Comparison of ENCODE assay signal across 23 mouse cellular contexts in the genomic region with DNA sequence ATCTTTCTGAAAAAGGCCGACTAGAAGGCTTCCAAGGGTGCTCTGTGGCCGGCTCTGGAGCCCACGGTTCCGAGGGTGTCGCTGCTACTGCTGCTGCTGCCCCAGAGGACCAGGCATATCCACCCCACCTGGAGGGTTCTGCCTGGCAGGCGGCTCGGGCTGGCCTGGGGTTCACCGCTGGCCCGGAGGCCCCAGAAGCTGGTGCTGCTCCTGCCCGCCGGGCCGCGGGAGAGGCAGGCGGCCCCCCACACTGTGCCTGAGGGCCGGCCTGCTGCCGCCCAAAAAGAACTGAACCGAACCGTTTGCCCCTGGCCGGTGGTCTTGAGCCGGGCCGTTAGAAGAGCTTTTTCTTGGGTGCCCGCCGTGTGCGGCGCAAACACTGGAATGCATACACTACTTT. TPM values are rescaled to one million over a fixed set of nuclear protein-coding genes. Genes with fewer than 3 reads are reported as not detected.
"Had no signal": no experiment of that assay in that cellular context is flagged by ENCODE, and none has a peak within 500 bp of the region (broad histone marks: within the 10 kb centered on the region; RNA-seq: fewer than 3 reads in every experiment).

No protein-coding gene starts in this region.

- H3K27ac ChIP-seq: heart, embryonic 10.5 days; hindbrain, embryonic 10.5 days; hindbrain, embryonic 12.5 days; hindbrain, embryonic 14.5 days; intestine, embryonic 15.5 days; limb, embryonic 12.5 days; liver, embryonic 12.5 days; liver, embryonic 14.5 days had no signal

- H3K9ac ChIP-seq: heart, embryonic 12.5 days; hindbrain, embryonic 12.5 days; hindbrain, embryonic 14.5 days; intestine, embryonic 15.5 days; limb, embryonic 12.5 days; liver, embryonic 12.5 days; liver, embryonic 14.5 days had no signal

- ATAC-seq: hindbrain, embryonic 16.5 days; inflammation-experienced regulatory T-cells, adult 6 months; intestine, embryonic 15.5 days; intestine, postnatal 0 days; liver, embryonic 12.5 days had no signal

- H3K9me3 ChIP-seq: heart, embryonic 10.5 days; heart, embryonic 12.5 days; hindbrain, embryonic 10.5 days; hindbrain, embryonic 12.5 days; intestine, embryonic 15.5 days; limb, embryonic 12.5 days; liver, embryonic 12.5 days had no signal

- DNase-seq: gastrocnemius, postnatal 14 days; gastrocnemius, postnatal 36 days; heart, postnatal 10 days; heart, postnatal 4 days; kidney, adult 18-20 months; kidney, adult 8-10 months; kidney, postnatal 25 days; layer of hippocampus, adult 9-11 months; layer of hippocampus, postnatal 36 days; left cerebral cortex, postnatal 4 days; lung, adult 18-20 months had no signal

- H3K4me3 ChIP-seq: heart, embryonic 10.5 days; heart, embryonic 12.5 days; hindbrain, embryonic 10.5 days; hindbrain, embryonic 12.5 days; intestine, embryonic 15.5 days; limb, embryonic 12.5 days; liver, embryonic 12.5 days had no signal

RNA-seq across cellular contexts. Expression of gene Ltc4s, which starts 3.8 kb away (rescaled TPM):
- polyA plus RNA-seq: inflammation-experienced regulatory T-cells, adult 6 months had no signal
